Mouse (Mus musculus): Measurements from ENCODE around the gene Clec2h. TPM values are rescaled to one million over a fixed set of nuclear protein-coding genes. Genes with fewer than 3 reads are reported as not detected.
A peak's percentile ranks its signal among the peaks of the same experiment; 100 is the strongest.
"Not testable (repeated sequence)": the region's sequence is repeated elsewhere in the genome, so short reads cannot be mapped to it uniquely, and the experiment has no call there.

The Clec2h gene
- polyA plus RNA-seq, 1 experiment from 2014 or later: 26.4 TPM

- H3K27me3 ChIP-seq (replicated peaks; ENCODE audit: control insufficient read depth, insufficient read depth, low read length): no peaks in the 10 kb centered on the region
- H3K27ac ChIP-seq (ENCODE audit: low read length): peak overlapping the region; percentile 97
- no peak overlapping the region for H3K4me2 ChIP-seq (ENCODE audit: low read depth, low read length)
- no peaks in the 10 kb centered on the region; the same call in 1 of the 2 replicates for H3K4me1 ChIP-seq (ENCODE audit: control insufficient read depth, insufficient read depth, low read length)
- 0 out of 2 replicates have a peak overlapping the region, but pooled peaks have one; percentile 29 for H3K9ac ChIP-seq (ENCODE audit: low read depth, low read length)
- peak; percentile 96 for ATAC-seq
- no peaks in the 10 kb centered on the region for H3K9me3 ChIP-seq (ENCODE audit: control insufficient read depth, low read length)
- H3K4me3 ChIP-seq (ENCODE audit: low read length): no peak overlapping the region
- no peaks in the 10 kb centered on the region for H3K36me3 ChIP-seq (ENCODE audit: control insufficient read depth, insufficient read depth, low read length)
- WGBS: 50% methylated on average over 2 of the region's 2 CpGs
Observed at GRCm38 (mm10) chr6:128641116-128641716, 21.0 kb upstream of the Clec2h start.

DNA sequence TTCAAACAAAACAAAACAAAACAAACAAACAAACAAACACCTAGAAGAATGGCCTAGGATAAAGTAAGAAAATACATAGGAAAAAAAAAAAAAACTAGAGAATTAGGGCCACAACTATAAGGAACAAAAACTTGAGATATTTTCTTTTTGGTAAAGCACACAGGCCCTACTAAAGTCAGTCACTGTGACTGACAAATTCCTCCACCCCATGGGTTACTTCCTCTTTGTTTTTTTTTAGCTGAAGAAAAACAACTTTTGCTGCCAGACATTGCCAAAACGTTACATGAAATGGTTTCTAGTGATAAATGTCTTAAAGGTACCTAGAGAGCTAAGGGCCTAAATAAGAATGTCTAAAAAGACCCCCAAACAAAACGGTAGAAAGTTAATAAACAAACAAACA, 18.2 kb upstream of the Clec2h start:
- 65% methylated on average over 2 of the region's 2 CpGs for WGBS
- Histone ChIP-seq H3K27ac (ENCODE audit: low read length) (no peak overlapping the region), H3K36me3 (ENCODE audit: control insufficient read depth, insufficient read depth, low read length) (no peaks in the 10 kb centered on the region), H3K9ac (ENCODE audit: low read depth, low read length) (no peak overlapping the region), H3K4me2 (ENCODE audit: low read depth, low read length) (no peak overlapping the region), H3K4me1 (ENCODE audit: control insufficient read depth, insufficient read depth, low read length) (peaks cover 8% of the 10 kb centered on the region), H3K27me3 (replicated peaks; ENCODE audit: control insufficient read depth, insufficient read depth, low read length) (no peaks in the 10 kb centered on the region), H3K4me3 (ENCODE audit: low read length) (no peak overlapping the region), H3K9me3 (ENCODE audit: control insufficient read depth, low read length) (no peaks in the 10 kb centered on the region)
- ATAC-seq: no peak

- not testable (repeated sequence) for H3K9ac ChIP-seq (ENCODE audit: low read depth, low read length); H3K9me3 ChIP-seq (ENCODE audit: control insufficient read depth, low read length); H3K4me3 ChIP-seq (ENCODE audit: low read length); ATAC-seq; H3K27ac ChIP-seq (ENCODE audit: low read length); H3K4me2 ChIP-seq (ENCODE audit: low read depth, low read length); H3K27me3 ChIP-seq (replicated peaks; ENCODE audit: control insufficient read depth, insufficient read depth, low read length); H3K36me3 ChIP-seq (ENCODE audit: control insufficient read depth, insufficient read depth, low read length)
- H3K4me1 ChIP-seq (ENCODE audit: control insufficient read depth, insufficient read depth, low read length): peaks cover 11% of the 10 kb centered on the region
- WGBS: 94% methylated on average over 20 of the region's 20 CpGs
Observed at GRCm38 (mm10) chr6:128644694-128645093, 17.5 kb upstream of the Clec2h start.

DNA sequence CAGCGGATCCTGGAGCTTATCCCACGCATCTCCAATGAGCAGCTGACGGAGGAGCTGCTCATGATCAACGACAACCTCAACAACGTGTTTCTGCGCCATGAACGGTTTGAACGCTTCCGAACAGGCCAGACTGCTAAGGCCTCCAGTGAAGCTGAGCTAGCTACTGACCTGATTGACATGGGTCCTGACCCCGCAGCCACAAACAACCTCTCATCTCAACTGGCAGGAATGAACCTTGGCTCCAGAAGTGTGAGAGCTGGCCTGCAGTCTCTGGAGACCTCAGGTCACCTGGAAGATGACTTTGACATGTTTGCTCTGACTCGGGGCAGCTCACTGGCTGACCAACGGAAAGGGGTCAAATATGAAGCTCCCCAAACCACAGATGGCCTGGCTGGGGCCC, 16.5 kb upstream of the Clec2h start:
- not testable (repeated sequence) for H3K27me3 ChIP-seq (replicated peaks; ENCODE audit: control insufficient read depth, insufficient read depth, low read length); H3K9me3 ChIP-seq (ENCODE audit: control insufficient read depth, low read length); ATAC-seq; H3K9ac ChIP-seq (ENCODE audit: low read depth, low read length); H3K27ac ChIP-seq (ENCODE audit: low read length); H3K4me3 ChIP-seq (ENCODE audit: low read length); H3K36me3 ChIP-seq (ENCODE audit: control insufficient read depth, insufficient read depth, low read length); H3K4me2 ChIP-seq (ENCODE audit: low read depth, low read length)
- WGBS: 91% methylated on average over 12 of the region's 12 CpGs
- H3K4me1 ChIP-seq (ENCODE audit: control insufficient read depth, insufficient read depth, low read length): peaks cover 14% of the 10 kb centered on the region

DNA sequence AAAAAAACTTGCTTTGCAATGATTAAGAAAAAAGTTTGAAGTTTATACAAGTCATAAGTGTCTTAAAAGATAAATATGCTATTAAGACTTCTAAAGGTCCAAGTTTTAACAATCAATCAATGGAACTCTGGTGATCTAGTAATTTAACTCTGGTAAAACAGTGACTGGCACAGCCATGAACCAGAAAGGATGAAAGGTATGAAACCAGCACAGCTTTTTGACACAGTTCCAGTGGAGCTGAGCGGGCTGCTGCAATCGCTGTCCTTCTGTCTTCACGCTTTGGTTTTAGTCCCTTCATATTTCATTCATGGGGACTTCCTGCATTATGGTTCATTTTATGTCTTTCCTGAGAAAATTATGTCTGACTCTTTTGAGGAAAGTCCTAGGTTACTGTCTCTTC, 12.5 kb upstream of the Clec2h start:
- WGBS: 67% methylated on average over 3 of the region's 3 CpGs
- H3K4me1 ChIP-seq (ENCODE audit: control insufficient read depth, insufficient read depth, low read length): peaks cover 16% of the 10 kb centered on the region
- no peaks in the 10 kb centered on the region for H3K9me3 ChIP-seq (ENCODE audit: control insufficient read depth, low read length)
- no peaks in the 10 kb centered on the region for H3K27me3 ChIP-seq (replicated peaks; ENCODE audit: control insufficient read depth, insufficient read depth, low read length)
- H3K4me2 ChIP-seq (ENCODE audit: low read depth, low read length): no peak overlapping the region
- H3K4me3 ChIP-seq (ENCODE audit: low read length): no peak overlapping the region
- H3K36me3 ChIP-seq (ENCODE audit: control insufficient read depth, insufficient read depth, low read length): no peaks in the 10 kb centered on the region
- no peak for ATAC-seq
- H3K9ac ChIP-seq (ENCODE audit: low read depth, low read length): no peak overlapping the region
- H3K27ac ChIP-seq (ENCODE audit: low read length): peak overlapping the region; percentile 73

- Histone ChIP-seq H3K4me3 (ENCODE audit: low read length) (no peak overlapping the region), H3K4me1 (ENCODE audit: control insufficient read depth, insufficient read depth, low read length) (peaks cover 16% of the 10 kb centered on the region), H3K27me3 (replicated peaks; ENCODE audit: control insufficient read depth, insufficient read depth, low read length) (no peaks in the 10 kb centered on the region), H3K36me3 (ENCODE audit: control insufficient read depth, insufficient read depth, low read length) (no peaks in the 10 kb centered on the region), H3K27ac (ENCODE audit: low read length) (peak overlapping the region; percentile 35), H3K9ac (ENCODE audit: low read depth, low read length) (no peak overlapping the region), H3K4me2 (ENCODE audit: low read depth, low read length) (no peak overlapping the region), H3K9me3 (ENCODE audit: control insufficient read depth, low read length) (no peaks in the 10 kb centered on the region)
- ATAC-seq: peak; percentile 32
- 54% methylated on average over 1 of the region's 1 CpGs for WGBS
Observed at GRCm38 (mm10) chr6:128650187-128650586, 12.0 kb upstream of the Clec2h start.

DNA sequence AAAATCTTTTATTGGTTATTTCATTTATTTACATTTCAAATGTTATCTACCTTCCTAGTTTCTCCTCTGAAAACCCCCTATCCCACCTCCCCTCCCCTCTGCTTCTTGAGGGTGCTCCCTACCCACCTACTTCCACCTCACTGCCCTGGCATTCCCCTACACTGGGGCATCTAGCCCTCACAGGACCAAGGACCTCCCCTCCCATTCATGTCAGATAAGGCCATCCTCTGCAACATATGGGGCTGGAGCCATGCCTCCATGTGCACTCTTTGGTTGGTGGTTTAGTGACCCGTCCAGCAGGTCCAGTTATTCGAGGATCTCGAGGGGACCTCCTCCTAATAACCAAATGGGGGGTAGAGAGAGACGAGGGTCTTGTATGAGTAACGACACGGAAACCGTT, 11.4 kb upstream of the Clec2h start:
- not testable (repeated sequence) for H3K4me3 ChIP-seq (ENCODE audit: low read length); H3K36me3 ChIP-seq (ENCODE audit: control insufficient read depth, insufficient read depth, low read length); H3K4me2 ChIP-seq (ENCODE audit: low read depth, low read length); H3K27me3 ChIP-seq (replicated peaks; ENCODE audit: control insufficient read depth, insufficient read depth, low read length); H3K9me3 ChIP-seq (ENCODE audit: control insufficient read depth, low read length); H3K9ac ChIP-seq (ENCODE audit: low read depth, low read length)
- WGBS: 61% methylated on average over 4 of the region's 7 CpGs
- peaks cover 16% of the 10 kb centered on the region for H3K4me1 ChIP-seq (ENCODE audit: control insufficient read depth, insufficient read depth, low read length)
- peak; percentile 47 for ATAC-seq
- peak overlapping the region; percentile 49; the same call in 1 of the 2 replicates for H3K27ac ChIP-seq (ENCODE audit: low read length)

- WGBS: 93% methylated on average over 1 of the region's 1 CpGs
- Histone ChIP-seq H3K9me3 (ENCODE audit: control insufficient read depth, low read length) (no peaks in the 10 kb centered on the region), H3K4me3 (ENCODE audit: low read length) (no peak overlapping the region), H3K27me3 (replicated peaks; ENCODE audit: control insufficient read depth, insufficient read depth, low read length) (no peaks in the 10 kb centered on the region), H3K36me3 (ENCODE audit: control insufficient read depth, insufficient read depth, low read length) (no peaks in the 10 kb centered on the region), H3K9ac (ENCODE audit: low read depth, low read length) (no peak overlapping the region), H3K27ac (ENCODE audit: low read length) (peak overlapping the region; percentile 60), H3K4me1 (ENCODE audit: control insufficient read depth, insufficient read depth, low read length) (peaks cover 16% of the 10 kb centered on the region), H3K4me2 (ENCODE audit: low read depth, low read length) (no peak overlapping the region)
- peak; percentile 29; the same call in 1 of the 2 replicates for ATAC-seq
Observed at GRCm38 (mm10) chr6:128652938-128653337, 9.2 kb upstream of the Clec2h start.

GRCm38 (mm10) chr6:128661249-128661648, 936 bp upstream of the Clec2h start:
- Histone ChIP-seq H3K4me2 (ENCODE audit: low read depth, low read length) (no peak overlapping the region), H3K4me3 (ENCODE audit: low read length) (no peak overlapping the region), H3K9me3 (ENCODE audit: control insufficient read depth, low read length) (no peaks in the 10 kb centered on the region), H3K27ac (ENCODE audit: low read length) (peak overlapping the region; percentile 83), H3K36me3 (ENCODE audit: control insufficient read depth, insufficient read depth, low read length) (no peaks in the 10 kb centered on the region), H3K9ac (ENCODE audit: low read depth, low read length) (no peak overlapping the region), H3K4me1 (ENCODE audit: control insufficient read depth, insufficient read depth, low read length) (no peaks in the 10 kb centered on the region), H3K27me3 (replicated peaks; ENCODE audit: control insufficient read depth, insufficient read depth, low read length) (no peaks in the 10 kb centered on the region)
- 73% methylated on average over 1 of the region's 1 CpGs for WGBS
- ATAC-seq: peak; percentile 78

- Histone ChIP-seq H3K27ac (ENCODE audit: low read length) (no peak overlapping the region), H3K36me3 (ENCODE audit: control insufficient read depth, insufficient read depth, low read length) (no peaks in the 10 kb centered on the region), H3K4me1 (ENCODE audit: control insufficient read depth, insufficient read depth, low read length) (no peaks in the 10 kb centered on the region), H3K9ac (ENCODE audit: low read depth, low read length) (no peak overlapping the region), H3K9me3 (ENCODE audit: control insufficient read depth, low read length) (no peaks in the 10 kb centered on the region), H3K27me3 (replicated peaks; ENCODE audit: control insufficient read depth, insufficient read depth, low read length) (no peaks in the 10 kb centered on the region), H3K4me2 (ENCODE audit: low read depth, low read length) (no peak overlapping the region), H3K4me3 (ENCODE audit: low read length) (no peak overlapping the region)
- 50% methylated on average over 4 of the region's 4 CpGs for WGBS
- ATAC-seq: no peak
Observed at GRCm38 (mm10) chr6:128669936-128670335, 7.8 kb downstream of the Clec2h start.

All from intestine, embryonic 16.5 days (tissue).